Mouse (Mus musculus): Measurements from ENCODE around the gene Coro1b.

The Coro1b gene

GRCm38 (mm10) chr19:4162646-4163542 is 14.5 kb downstream of the Coro1b start, which contains the start of gene Rps6kb2:
Gene Rps6kb2 (minus strand): TSS chr19:4163354.
- DNase-seq: peak; percentile 98

- no peak for DNase-seq
These were observed 15.1 kb downstream of the Coro1b start for GRCm38 (mm10) chr19:4163543-4163887.

- no peak for DNase-seq
These were observed 15.7 kb downstream of the Coro1b start for GRCm38 (mm10) chr19:4164100-4164499.

GRCm38 (mm10) chr19:4164721-4165120 is 16.3 kb downstream of the Coro1b start:
- DNase-seq: no peak

- no peak for DNase-seq
These were observed 18.5 kb downstream of the Coro1b start for GRCm38 (mm10) chr19:4166678-4167476.

DNA sequence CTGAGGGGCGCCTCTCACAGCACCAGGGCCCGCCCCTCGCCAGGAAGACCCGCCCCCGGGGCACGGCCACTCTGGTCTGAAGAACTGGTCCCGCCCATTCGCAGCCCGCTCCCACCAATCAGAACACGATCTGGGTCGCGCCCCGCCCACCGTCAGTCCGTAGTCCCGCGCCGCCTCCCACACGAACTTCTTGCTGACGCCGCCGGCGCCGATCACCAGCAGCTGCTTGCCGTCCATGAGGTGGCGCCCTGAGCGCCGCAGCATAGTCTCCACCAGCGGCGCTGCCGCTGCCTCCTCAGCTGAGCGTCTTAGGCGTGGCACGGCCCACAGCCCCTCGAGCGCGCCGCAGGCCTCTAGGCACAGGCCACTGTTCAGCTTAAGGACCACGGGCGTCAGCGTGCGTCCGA is 21.0 kb downstream of the Coro1b start:
- peak; percentile 99 for DNase-seq

GRCm38 (mm10) chr19:4169810-4170209 is 21.4 kb downstream of the Coro1b start:
- DNase-seq: no peak

- DNase-seq: no peak
These were observed 22.4 kb downstream of the Coro1b start for GRCm38 (mm10) chr19:4170723-4171392.

DNA sequence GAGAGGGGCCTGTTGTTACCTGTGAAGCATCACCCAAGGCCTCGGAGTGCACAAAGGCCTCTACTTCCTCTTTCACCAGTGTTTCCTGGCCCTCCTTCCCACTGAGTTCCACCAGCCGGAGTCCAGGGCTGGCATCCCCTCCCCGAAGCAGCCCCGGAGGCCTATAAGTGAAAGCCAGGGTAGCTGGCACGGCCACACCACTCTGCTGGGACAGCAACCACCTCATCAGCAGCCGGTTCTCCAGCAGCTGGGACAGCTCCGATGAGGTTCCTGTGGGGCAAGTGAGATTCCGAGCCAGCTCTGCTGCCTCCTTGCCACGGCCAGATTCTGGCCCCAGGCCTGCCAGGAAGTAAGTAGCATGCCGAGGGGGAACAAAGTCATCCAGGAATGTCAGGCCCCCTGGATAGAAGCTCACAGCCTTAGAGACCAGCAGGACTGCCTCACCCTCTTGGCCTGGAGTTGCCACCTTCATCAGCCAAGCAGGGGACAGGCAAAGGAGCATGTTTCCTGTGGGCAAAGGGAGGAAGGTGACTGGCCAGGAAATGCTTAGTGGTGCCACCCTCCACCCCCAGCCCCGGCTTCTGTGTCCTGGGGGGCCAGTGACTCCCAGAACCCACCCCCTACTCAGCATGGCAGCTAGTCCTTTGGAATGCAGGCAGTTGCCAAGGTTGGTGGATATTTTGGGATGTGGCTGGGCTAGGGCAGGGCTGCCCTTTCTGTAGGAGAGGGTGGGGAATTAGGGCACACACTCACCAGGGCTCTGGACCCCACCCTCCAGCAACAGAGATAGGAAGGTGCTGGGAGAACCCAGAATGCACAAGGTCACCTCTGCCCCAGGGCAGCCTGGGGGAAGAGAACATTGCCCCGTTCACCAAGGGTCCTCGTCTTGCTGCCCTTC is 23.2 kb downstream of the Coro1b start:
- DNase-seq: no peak

DNA sequence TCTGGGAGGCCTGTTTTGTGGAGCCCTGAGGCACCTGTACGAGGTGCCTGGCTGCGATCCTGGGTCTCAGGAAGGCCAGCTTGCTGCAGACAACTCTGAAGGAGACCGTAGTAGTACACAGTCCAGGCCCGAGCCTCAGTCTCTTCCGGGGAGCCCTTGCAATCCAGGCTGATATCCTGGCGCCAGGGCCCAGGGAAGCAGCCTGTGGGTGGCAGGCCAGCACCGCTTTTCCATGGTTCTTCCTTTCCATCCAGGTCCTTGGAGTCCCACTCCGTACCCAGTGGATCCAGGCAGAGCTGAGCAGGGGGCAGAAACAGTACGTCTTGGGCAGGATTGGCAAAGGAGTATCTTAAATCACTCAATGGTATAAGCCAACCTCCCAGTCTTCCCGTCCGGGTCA is 24.5 kb downstream of the Coro1b start:
- DNase-seq: no peak

- peak; percentile 64 for DNase-seq
These were observed 27.0 kb downstream of the Coro1b start, which contains the start of gene Carns1 for GRCm38 (mm10) chr19:4175368-4175947. Gene Carns1 (minus strand): TSS chr19:4175479.

DNA sequence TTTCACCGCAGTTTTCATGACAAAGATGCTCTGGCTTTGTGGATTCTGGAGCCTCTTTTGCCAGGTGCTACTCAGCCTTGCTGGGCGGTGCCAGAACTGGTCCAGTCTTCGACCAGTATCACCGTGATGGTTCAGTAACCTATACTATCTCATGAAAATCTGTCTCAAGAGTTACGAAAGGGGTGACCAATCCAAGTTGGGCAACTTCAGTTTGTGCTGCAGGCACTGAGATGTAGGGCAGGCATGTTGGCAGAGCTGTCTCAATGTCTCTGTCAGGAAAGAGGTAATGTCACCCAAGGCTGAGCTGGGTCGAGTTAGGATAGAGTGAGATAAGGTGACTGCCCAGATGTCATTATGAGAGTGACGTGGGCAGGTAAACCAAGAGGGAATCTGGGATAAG is 32.0 kb downstream of the Coro1b start:
- no peak for DNase-seq

GRCm38 (mm10) chr19:4181892-4182291 is 33.5 kb downstream of the Coro1b start:
- peak; percentile 71 for DNase-seq

DNA sequence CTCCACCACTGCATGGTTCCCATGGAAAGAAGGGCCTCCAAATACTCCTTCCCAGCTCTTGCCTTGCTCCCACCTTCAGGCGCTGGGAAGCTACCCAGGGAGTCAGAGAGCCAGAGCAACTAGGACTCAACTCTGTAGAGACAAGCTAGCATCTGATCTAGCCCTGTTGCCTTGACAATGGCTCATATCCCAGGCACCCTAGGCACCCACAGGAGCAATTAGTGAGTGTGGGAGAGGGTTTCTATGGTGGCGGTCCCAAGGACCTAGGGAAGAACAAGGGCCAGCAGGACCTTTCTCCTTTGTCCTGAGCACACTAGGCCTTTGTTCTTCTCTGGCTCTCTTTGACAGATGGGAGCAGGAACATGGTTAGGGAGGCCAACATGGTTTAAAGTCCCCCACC is 35.3 kb downstream of the Coro1b start:
- DNase-seq: peak; percentile 80

DNA sequence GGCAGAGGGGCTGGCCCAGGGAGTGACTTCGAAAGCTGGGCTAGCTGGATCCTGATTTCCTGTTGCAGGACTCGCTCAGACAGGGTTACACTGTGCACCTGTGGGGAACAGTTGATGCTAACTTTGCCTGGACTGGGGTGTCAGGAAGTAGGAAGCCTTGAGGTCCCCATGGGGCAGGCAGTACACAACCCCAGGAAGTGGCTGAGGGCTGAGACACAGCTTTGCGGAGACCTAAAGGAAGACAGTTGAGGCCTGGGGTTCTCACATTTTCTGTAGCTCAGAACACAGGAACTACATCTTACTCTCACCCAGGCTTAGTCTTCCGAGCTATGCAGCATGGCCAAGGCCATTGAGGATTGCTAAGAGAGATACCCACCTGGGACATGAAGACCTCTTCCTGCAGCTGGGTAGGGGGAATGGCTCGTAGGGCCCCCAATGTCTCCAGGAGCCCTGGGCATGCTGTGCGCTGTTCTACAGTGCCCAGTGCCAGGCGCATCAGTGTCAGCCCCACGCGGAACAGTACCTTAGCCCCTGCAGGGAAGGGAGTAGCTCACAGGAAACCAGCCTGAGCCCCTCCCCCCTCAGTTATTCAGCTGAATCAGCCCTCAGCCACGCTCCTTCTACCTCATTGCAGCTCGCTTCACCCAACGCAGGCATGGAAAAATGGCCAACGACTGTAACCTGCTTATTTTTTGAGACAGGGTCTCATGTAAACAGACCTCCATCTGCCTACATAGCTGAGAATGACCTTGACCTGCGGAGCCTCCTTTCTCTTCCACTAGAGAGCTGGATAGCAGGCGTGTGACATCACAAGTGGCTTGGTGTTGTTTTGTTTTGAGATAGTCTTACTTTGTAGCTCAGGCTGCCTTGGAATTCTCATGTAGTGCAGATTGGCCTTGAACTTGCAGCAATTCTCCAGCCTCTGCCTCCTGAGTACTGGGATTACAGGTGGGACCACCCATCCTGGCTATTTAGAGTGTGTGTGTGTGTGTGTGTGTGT is 36.9 kb downstream of the Coro1b start:
- DNase-seq: no peak

GRCm38 (mm10) chr19:4187303-4187702 is 38.9 kb downstream of the Coro1b start:
- no peak for DNase-seq

- DNase-seq: no peak
These were observed 40.7 kb downstream of the Coro1b start for GRCm38 (mm10) chr19:4189051-4189620.

DNA sequence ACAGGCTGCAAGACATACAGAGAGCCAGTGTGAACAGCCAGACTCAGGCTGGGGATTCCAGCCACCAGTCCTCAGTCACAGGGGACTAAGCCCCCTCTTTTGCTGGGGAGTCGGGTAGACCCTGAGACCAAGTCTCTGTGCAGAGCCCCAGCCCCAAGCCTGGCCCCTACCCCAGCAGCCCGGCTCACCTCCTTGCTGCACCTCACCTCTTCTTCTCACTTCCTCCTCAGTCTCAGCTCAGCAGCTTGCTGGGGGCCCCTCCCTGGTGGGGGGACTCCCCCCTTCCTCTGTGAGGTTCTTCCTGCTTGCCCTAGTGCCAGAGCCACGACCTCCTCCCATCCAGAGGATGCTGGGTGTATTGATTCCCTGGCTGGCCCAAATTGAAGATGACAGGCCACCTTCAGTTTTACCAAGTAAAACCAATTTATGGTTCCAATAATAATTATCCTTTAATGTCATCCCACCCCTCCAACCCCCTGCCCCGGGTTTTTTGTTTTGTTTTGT is 42.5 kb downstream of the Coro1b start, which contains the start of gene Tbc1d10c:
Gene Tbc1d10c, minus strand, starts transcription at position 454 of the 504 bp plus-strand sequence.
- no peak for DNase-seq

GRCm38 (mm10) chr19:4191528-4192250 is 43.3 kb downstream of the Coro1b start, which contains the start of gene Ppp1ca:
Gene Ppp1ca (plus strand): TSS chr19:4192065.
- DNase-seq: peak; percentile 97

Data from retina, postnatal 1 day (tissue).